Mouse (Mus musculus) right cerebral cortex, adult 18-20 months (tissue): ENCODE data around the gene Maff.

ENCODE experiments used
- DNase-seq: peaks from one replicate; pipeline ENCODE4 v3.0.0; 2022; ENCODE audit warnings: mixed read lengths

Maff gene

GRCm38 (mm10) chr15:79400134-79400974 is 53.9 kb downstream of the Maff start:
- no peak for DNase-seq

GRCm38 (mm10) chr15:79400975-79401365 is 54.5 kb downstream of the Maff start:
- no peak for DNase-seq

- no peak for DNase-seq
Observed at GRCm38 (mm10) chr15:79402176-79402575, 55.8 kb downstream of the Maff start.

GRCm38 (mm10) chr15:79402836-79403762 is 56.7 kb downstream of the Maff start, which contains the start of gene Tmem184b:
Gene Tmem184b, minus strand, starts transcription at chr15:79403569.
- peak; percentile 90 for DNase-seq

- DNase-seq, result no peak
Observed at GRCm38 (mm10) chr15:79403763-79404210, 57.4 kb downstream of the Maff start.

GRCm38 (mm10) chr15:79404277-79404676 is 57.9 kb downstream of the Maff start:
- no peak for DNase-seq

- DNase-seq, result no peak
Observed at GRCm38 (mm10) chr15:79406564-79406963, 60.1 kb downstream of the Maff start.
